9 mouse cellular contexts compared by ENCODE assay signal in the genomic region with DNA sequence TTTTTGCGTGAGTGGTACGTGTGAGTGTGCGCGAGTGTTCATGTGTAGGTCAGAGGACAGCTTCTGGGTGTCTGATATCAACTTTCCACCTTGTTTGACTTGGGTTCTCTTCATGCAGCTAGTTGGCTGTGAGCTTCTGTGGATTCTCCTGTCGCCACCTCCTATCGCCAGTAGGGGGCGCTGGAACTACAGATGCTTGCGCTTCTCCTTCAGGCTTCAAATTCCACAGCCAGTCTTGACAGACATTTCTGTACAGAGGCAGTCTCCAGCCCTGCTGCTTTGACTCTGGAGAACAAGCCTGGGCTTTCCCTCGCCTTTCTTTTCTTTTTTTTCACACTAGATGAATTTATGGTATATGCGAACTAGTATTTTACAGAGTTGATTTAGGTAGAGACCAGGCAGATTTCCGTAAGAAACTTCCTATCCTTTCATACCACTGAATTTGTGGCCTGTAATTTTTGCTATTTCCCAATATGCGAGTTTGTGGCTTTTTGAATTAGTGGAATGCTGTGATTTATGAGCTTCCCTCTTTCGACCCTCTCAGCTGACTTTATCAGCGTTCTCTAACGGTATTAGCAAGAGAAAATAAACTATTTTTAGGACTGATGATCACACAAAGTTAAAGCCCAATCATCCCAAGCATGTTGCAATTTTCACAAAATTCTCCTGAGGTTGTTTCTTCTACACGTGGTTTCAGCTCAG.
A peak's percentile ranks its signal among the peaks of the same experiment; 100 is the strongest.
DNase-seq lines count a peak whose midpoint lies in the region; ATAC-seq lines count a peak whose summit lies in the region.
"Had no signal": no experiment of that assay in that cellular context is flagged by ENCODE, and none has a peak within 500 bp of the region (broad histone marks: within the 10 kb centered on the region; RNA-seq: fewer than 3 reads in every experiment).

No protein-coding gene starts in this region.

- no peaks in the 10 kb centered on the region for H3K36me3 ChIP-seq in liver, embryonic 13.5 days
- H3K36me3 ChIP-seq: limb, embryonic 15.5 days had no signal

- no peak overlapping the region for H3K9ac ChIP-seq in liver, embryonic 13.5 days
- H3K9ac ChIP-seq: limb, embryonic 15.5 days had no signal

- H3K9me3 ChIP-seq in liver, embryonic 13.5 days (replicated peaks): no peaks in the 10 kb centered on the region
- H3K9me3 ChIP-seq: limb, embryonic 15.5 days had no signal

- no peak overlapping the region for H3K4me3 ChIP-seq in liver, embryonic 13.5 days (replicated peaks)
- H3K4me3 ChIP-seq: limb, embryonic 15.5 days had no signal

- no peak for ATAC-seq in liver, embryonic 13.5 days (ENCODE audit: low read depth)

- H3K4me2 ChIP-seq in liver, embryonic 13.5 days: no peak overlapping the region
- H3K4me2 ChIP-seq: limb, embryonic 15.5 days had no signal

- H3K27ac ChIP-seq in liver, embryonic 13.5 days: no peak overlapping the region
- H3K27ac ChIP-seq: limb, embryonic 15.5 days had no signal

- no peaks in the 10 kb centered on the region for H3K4me1 ChIP-seq in liver, embryonic 13.5 days (replicated peaks)
- H3K4me1 ChIP-seq: limb, embryonic 15.5 days had no signal

- WGBS in liver, embryonic 13.5 days (ENCODE audit: insufficient replicate concordance): 17% methylated on average over 16 of the region's 16 CpGs

- DNase-seq in B cell, adult 2 months: peak; percentile 52 to 56
- DNase-seq in ZHBTc4 (ENCODE audit: low read depth, low spot score): peak; percentile 86
- DNase-seq in cerebellum, postnatal 36 days: peak; percentile 73 to 78
- DNase-seq in gastrocnemius, adult 8-10 months (ENCODE audit: low spot score in 2 of 2): peak; percentile 44 to 49
- DNase-seq in kidney, postnatal 10 days: peak; percentile 90
- DNase-seq in liver, embryonic 13.5 days: peak; percentile 3
- DNase-seq in retina, postnatal 1 day: peak; percentile 84
- peak; percentile 58 to 81 for DNase-seq in urinary bladder, postnatal 36 days (ENCODE audit: low spot score in 2 of 2)

- H3K27me3 ChIP-seq in liver, embryonic 13.5 days: no peaks in the 10 kb centered on the region
- H3K27me3 ChIP-seq: limb, embryonic 15.5 days had no signal

Comparison
In these comparisons a context has a peak if more than half of its experiments do, and no peak if none do; other contexts are left out.
1. DNase-seq: peak in every context shown above with its lines; median percentile 90 in kidney, postnatal 10 days; 86 in ZHBTc4; 84 in retina, postnatal 1 day; 76 in cerebellum, postnatal 36 days; 70 in urinary bladder, postnatal 36 days; 54 in B cell, adult 2 months; 46 in gastrocnemius, adult 8-10 months; 3 in liver, embryonic 13.5 days.